Mouse (Mus musculus) CD8-positive naive resting alpha-beta T cell, adult 2 months (primary cell): Measurements from ENCODE around the gene Adam30.
"Not testable (repeated sequence)": the region's sequence is repeated elsewhere in the genome, so short reads cannot be mapped to it uniquely, and the experiment has no call there.

ENCODE experiments used
- DNase-seq, 2 experiments: peaks; one replicate each; pipeline ENCODE4 v3.0.0; 2022; ENCODE audit warnings: low read depth in 2 of 2, low spot score in 2 of 2

The Adam30 gene

DNA sequence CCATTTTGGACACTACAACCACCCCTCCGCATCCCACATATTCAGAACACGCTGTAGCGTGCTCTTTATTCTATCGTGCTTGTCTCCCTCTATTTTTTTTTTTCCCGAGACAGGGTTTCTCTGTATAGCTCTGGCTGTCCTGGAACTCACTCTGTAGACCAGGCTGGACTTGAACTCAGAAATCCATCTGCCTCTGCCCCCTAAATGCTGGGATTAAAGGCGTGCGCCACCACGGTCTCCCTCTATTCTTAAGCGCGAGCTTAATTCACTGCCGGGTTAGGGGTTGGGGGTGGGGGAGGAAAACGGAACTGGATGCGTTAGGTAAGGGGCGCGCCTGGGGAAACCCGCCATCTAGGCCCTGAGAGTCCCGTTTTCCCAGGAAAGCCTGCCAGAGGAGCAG is at the start of gene Adam30:
Gene Adam30, plus strand, starts transcription at position 301 of the 400 bp plus-strand sequence.
- no peak for DNase-seq

DNA sequence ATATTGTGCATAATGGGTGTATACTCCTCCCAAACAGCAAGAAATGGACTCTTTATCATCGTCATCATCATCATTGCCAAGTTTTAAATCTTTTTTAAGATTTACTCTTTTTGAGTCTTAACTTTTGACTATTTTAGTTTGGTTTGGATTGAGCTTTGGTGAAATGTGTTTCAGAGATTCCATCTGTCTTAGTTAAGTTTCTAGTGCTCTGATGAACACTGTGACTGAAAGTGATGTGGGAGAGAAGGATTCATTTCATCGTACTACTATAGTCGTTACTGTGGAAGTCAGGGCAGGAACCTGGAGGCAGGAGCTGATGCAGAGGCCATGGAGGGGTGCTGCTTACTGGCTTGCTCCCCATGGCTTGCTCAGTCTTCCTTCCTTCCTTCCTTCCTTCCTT is 42.2 kb upstream of the Adam30 start:
- DNase-seq, result no peak

DNA sequence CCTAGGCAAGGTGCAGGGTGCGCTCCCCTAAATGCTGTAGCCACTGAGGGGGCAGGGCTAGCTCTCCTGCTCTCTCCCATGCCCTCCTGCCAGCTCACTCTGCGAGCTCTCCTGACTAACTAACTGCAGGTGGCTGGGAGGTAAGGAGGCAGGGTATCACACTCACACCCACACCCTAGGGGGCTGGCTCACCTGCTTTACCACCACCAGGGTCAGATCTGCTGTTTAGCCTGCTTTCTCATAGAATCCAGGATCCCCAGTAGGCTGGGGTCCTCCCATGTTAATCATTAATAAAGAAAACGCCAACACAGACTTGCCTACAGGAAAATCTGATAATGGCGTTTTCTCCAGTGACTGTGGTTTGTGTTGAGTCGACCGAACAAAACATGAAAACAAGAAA is 41.1 kb upstream of the Adam30 start:
- DNase-seq, result no peak

DNA sequence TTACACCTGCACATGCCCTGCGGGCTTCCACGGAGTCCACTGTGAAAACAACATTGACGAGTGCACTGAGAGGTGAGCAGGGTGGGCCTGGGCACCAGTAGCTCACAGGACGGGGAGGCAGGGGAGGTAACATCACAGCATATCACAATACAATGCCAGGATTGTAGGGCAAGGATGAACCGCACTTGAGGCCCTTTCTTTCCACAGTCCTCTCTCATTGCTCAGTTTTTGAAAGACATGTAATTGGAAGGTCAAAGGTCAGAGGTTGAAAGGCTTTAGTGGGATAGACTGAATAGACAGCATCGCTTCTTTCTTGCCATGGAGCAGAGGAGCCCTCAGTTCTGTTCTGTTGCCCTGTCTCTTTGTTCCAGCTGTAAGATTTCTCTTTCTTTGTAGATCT is 39.5 kb upstream of the Adam30 start:
- DNase-seq, result no peak

DNA sequence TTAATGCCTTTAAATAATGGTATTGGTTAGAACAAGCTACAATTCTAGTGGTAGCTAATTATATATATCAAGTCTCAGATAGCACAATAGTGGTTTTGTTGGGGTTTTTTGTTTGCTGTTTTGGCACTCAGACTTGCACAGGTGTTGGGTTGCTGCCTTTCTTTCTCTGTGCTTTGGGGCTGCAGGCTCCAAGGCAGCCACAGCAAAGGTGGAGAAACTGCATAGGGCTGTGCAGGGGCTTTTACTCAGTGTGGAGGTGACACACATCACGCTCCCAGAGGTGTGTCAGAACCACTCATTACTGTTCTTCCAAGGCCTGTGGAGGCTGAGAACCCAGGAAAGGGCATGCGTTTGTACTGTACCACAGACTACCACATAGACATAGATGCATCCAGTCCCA is 32.7 kb upstream of the Adam30 start:
- DNase-seq, result no peak

DNA sequence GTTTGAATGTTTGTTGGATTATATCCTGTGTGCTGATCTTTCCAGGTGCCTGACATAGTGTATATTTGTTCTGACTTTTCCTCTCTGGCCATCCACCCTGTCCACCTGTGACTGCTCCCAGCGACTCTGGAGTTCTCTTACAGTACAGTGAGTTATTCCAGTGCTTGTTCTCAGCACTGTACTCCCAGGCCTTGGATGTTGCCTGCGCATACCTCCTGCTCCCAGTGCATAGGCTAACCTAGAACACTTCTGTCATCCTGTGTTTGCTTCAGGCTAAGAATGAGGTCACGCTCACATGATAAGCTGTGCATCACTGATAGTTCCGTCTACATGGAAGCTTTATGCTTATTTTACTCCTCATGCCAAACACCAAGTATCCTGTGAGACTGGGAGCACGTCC is 31.7 kb upstream of the Adam30 start:
- no peak for DNase-seq

DNA sequence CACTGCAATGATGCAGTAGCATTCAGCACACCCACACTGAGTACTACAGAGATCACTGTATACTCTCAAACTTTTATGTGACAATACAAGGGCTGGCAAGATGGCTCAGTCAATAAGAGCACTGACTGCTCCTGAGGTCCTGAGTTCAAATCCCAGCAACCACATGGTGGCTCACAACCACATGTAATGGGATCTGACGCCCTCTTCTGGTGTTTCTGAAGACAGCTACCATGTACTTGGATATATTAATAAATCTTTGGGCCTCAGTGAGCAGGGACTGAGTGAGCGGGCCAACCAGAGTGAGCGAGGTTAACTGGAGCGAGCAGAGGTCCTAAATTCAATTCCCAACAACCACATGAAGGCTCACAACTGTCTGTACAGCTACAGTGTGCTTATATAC is 28.3 kb upstream of the Adam30 start:
- not testable (repeated sequence) for DNase-seq

DNA sequence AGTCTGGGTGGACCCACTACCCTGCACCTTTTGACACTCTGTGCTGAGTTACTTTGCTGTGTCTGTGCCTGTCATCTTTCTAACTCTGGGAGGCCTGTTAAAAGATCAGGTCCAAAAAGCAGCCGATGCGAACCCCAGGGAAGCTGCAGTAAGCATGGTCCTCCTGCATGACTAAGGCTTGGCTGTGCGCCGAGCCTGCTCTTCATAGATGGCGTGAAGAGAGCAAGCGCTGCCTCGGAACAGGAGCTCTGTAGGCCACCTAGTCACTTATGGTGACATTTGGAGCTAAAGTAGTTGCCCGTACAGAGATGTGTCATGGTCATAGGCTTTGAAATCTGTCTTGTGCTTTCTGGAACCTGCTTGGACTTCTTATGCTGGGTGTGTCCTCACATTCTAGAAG is 27.8 kb upstream of the Adam30 start:
- no peak for DNase-seq

DNA sequence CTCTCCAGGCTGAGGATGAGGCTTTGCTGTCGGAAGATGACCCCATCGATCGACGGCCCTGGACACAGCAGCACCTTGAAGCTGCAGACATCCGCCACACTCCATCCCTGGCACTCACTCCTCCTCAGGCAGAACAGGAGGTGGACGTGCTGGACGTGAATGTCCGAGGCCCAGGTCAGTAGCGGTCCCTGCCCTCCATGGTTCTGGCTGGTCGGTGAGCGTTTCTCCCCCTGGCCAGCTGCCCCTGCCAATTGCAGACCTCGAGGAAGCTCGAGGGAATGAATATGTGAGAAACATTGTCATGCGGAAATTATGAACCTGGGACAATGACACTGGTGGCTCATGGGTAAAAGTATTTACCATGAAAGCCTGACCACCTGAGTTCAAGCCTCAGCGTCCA is 19.0 kb upstream of the Adam30 start:
- no peak for DNase-seq

DNA sequence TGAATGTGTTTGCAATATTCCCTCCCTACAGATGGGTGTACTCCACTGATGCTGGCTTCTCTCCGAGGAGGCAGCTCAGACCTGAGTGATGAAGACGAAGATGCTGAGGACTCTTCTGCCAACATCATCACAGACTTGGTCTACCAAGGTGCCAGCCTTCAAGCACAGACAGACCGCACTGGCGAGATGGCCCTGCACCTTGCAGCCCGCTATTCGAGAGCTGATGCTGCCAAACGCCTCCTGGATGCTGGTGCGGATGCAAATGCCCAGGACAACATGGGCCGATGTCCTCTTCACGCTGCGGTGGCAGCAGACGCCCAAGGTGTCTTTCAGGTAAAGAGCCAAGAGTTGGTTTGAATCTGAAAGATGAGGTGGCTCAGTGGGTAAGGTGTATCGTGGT is 17.6 kb upstream of the Adam30 start:
- no peak for DNase-seq

DNA sequence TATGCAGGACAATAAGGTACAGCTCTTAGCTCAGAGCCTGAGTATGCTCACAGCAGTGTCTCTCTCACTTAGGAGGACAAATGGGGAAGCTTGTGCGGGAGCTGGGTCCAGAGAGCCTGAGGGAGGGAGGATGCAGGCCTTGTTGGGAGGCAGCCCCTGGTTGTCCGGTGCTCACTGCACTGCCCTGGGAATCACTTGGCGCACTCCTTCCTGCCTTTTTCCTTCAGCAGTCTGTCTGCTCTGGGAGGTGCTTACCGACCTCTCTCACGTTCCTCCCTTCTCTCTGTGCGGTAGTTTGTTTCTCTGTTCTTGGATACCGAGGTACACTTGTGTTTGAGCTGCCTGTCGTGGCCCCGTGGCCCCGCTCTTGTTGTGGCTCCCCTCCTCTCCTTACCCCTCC is 15.2 kb upstream of the Adam30 start:
- no peak for DNase-seq

DNA sequence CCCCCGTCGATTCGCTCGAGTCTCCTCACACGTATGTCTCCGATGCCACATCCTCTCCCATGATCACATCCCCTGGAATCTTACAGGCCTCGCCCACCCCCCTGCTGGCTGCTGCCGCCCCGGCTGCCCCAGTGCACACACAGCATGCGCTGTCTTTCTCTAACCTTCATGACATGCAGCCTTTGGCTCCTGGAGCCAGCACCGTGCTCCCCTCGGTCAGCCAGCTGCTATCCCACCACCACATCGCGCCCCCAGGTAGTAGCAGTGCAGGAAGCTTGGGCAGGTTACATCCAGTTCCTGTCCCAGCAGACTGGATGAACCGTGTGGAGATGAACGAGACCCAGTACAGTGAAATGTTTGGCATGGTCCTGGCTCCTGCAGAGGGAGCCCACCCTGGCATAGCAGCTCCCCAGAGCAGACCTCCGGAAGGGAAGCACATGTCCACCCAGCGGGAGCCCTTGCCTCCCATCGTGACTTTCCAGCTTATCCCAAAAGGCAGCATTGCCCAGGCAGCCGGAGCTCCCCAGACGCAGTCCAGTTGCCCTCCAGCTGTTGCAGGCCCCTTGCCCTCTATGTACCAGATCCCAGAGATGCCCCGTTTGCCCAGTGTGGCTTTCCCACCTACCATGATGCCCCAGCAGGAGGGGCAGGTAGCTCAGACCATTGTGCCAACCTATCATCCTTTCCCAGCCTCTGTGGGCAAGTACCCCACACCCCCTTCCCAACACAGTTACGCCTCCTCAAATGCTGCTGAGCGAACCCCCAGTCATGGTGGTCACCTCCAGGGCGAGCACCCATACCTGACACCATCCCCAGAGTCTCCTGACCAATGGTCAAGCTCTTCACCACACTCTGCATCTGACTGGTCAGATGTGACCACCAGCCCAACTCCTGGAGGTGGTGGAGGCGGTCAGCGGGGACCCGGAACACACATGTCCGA is 13.7 kb upstream of the Adam30 start:
- DNase-seq, result no peak

DNA sequence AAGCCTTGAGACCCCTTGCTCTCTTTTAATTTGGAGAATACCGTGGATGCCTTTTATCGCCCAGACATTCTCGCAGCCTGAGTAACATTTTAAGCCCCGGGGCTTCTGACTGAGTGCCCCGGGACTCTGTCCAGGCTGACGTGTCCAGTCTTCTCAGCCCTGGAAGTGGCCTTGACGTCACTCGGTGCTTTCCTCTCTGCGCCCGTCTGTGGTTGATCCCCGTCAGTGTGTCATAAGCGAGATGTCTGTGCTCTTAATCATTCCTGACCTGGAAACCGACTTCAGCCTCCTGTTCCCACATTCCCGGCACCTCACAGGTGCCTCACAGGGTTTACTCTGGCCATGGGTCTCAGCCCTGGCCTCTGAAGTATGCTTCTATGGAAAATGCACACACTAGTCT is 12.7 kb upstream of the Adam30 start:
- no peak for DNase-seq

DNA sequence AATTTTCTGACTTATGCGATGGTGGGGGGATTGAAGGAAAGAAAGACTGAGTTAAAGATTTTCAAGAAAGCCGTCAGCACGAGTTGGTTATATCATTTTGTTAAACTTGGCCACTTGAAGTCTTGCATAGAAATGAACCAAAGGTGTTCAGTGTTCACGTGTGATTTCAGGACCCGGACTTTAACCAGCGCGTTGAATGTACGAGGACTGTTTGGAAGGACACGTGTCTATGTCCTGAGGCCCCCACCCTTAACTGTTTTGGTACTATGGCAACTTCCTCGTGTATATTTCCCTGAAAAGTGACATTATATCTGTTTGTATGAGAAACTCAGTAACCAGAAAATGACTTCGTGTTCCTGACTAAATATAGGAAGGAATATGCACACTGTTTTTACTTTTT is 10.5 kb upstream of the Adam30 start:
- no peak for DNase-seq

DNA sequence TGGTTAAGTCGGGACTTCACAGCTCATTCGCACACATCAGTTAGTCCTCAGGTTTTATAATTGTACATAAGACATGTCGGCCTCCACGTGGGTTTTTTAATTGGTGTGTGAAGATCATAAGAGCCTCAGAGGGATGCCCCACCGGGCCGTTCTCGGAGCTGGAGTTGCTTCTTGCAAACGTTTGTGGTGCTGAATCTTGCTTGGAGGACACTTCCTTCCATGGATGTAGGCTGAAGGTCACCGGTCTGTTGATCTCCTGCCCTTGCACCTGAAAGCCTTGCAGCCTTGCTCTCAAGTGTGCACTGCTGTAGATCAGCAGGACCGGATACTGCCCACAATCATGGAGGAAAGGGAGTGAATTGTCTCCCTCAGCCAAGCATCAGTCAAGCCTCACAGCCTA is 9.4 kb upstream of the Adam30 start:
- no peak for DNase-seq

DNA sequence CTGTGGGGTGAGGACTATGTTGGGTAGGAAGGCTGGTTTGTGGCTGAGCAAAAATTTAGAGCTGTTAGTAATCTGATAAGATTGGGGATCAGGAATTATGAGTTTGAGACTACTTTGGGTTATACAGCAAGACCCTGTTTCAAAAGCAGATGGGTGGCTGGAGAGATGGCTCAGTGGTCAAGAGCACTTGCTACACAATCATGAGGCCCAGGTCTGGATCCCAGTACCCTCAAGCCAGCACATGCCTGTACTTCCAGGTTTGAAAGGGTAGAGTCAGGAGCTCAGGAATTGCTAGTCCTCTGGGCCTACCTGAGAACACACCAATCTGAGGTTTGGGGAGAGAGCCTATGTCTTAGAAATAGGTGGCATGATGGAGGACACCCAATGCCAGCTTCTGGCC is 7.0 kb upstream of the Adam30 start:
- DNase-seq, result no peak

DNA sequence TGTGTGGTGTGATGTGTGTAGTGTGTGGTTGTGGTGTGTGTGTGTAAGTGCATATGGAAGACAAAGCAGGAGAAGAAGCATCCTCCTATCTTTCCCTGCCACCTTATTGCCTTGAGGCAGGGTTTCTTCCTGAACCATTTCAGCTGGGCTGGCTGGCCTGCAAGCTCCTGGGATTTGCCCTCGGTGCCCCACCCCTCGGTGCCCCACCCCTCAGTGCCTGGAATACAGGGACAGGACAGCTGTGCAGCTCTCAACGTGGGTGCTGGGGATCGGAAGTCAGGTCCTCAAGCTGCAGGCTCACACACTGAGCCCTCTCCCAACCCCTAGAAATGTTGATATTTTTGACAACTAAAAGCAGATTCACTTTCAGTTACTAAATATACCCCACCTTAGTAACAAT is 4.3 kb upstream of the Adam30 start:
- DNase-seq, result no peak

DNA sequence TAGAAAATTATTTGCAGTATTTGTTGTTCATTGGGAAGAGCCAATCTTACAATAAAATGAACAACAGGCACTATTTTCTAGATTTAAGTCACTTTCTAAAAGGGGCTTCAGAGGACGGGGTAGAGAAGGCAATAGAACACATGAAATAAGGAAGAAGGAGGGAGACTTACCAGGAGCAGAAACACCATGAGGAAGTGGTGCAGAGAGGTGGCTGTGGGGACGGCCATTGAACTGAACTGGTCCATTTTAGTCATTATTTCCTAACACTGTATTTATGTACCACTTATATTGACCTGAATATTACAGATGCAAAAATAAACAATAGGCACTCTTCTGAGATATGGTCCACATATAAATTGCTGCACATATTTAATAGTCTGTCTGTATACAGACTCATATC is 3.4 kb upstream of the Adam30 start:
- no peak for DNase-seq

DNA sequence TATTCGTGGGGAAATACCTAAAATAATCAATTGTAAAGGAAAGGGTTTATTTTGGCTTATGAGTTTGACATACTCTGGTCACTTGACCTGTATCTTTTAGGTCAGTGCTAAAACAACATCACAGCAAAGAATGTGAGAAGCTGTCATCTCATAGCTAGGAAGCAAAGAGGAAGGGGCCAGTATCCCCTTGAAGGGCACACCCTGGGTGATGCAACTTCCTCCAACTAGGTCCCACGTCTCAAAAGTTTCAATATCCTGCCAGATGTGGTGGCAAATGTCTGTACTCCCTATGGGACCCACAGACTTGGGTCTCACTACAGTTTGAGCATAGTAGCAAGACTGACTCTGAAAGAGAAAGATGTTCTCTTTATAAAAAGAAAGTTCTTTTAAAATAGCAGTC is 2.8 kb upstream of the Adam30 start:
- no peak for DNase-seq

DNA sequence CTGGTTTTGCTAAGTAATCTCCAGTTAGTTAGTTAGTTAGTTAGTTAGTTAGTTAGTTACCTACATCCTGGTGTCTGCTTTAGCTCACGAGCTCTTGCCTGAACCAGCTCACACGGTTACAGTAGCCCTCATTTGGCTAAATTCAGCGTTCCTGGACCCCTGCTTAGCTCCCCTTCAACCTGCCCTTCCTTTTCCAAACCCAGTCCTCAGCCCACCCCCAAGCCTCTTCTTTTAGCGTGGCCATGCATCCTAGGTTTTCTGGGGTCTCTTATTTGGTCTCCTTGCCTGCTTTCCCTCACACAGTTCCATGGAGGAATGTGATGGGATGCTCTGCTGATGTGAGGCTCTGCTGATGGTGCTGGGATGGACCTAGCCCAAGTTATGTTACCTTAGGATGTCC is 1.8 kb upstream of the Adam30 start:
- no peak for DNase-seq

DNA sequence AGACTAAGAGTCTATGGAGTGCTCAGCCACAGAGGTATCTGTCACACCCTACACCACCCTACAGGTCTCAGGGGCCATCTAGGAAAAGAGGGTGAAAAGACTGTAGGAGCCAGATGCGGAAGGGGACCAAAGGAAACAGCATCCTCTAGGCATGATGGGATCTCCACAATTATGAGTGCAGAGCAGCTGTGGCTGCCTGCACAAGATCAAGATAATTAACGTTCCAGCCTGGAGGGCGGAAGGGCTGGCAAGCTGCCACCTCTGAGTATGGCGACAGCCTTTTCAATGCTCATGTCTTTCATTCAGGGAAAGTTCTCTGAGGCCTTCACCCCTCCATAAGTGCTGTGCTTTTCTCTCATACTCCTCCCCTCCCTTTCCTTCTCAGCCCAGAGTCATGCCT is 1.1 kb upstream of the Adam30 start:
- no peak for DNase-seq

DNA sequence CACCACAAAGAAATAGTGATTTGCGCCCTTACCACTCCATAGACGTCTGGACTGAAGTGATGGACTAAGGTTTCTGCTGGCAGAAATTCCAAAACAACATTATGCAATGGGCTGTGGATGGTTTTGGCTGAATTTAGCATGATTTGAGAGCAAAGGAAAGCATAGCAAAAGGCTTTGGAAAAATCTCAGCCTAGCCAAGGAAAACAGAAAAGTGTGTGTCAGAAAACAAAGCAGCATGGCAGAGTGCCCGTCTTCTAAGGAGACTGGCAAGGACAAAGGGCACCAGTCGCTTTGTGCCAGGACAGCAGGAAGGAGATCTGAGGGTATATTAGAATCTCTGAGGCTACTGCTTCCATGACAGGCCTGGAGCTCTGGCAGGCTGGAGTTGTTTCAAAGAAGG is 17.9 kb downstream of the Adam30 start:
- DNase-seq, result no peak

DNA sequence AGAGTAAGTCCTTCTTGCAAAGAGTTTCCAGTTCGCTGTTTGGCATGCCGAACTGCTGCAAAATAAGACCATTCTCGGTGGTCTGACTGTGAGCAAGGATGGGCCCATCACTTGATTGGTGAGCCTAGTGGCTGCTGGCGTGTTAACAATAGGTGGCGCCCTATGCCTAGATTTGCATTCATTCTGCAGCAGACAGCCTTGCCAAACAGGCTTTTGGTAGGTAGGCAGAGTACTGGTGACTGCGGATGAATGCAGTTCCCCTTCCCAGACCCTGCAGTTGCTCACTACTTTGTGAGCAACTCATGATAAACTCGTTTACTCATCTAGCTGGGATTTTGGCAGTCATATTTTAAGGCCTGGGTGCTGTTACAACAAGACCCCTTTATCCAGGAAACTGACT is 20.4 kb downstream of the Adam30 start:
- DNase-seq, result no peak
